In genomic region chr12:12620316-12620715, GRCm38 (mm10) we compare ENCODE assay signal across 30 mouse cellular contexts.
DNase-seq lines count a peak whose midpoint lies in the region; ATAC-seq and TF ChIP-seq lines count a peak whose summit lies in the region.
"Had no signal": no experiment of that assay in that cellular context is flagged by ENCODE, and none has a peak within 500 bp of the region (broad histone marks: within the 10 kb centered on the region; RNA-seq: fewer than 3 reads in every experiment).

No protein-coding gene starts in this region.

- no peak for TF ChIP-seq CTCF in midbrain, postnatal 0 days (IDR thresholded peaks at IDR 0.05)

- no peak overlapping the region for H3K4me3 ChIP-seq in hindbrain, embryonic 16.5 days (ENCODE audit: low read length)
- no peak overlapping the region for H3K4me3 ChIP-seq in hindbrain, embryonic 11.5 days (ENCODE audit: low read depth, low read length)
- no peak overlapping the region for H3K4me3 ChIP-seq in midbrain, postnatal 0 days (ENCODE audit: low read depth, low read length)
- no peak overlapping the region for H3K4me3 ChIP-seq in midbrain, embryonic 14.5 days (replicated peaks; ENCODE audit: low read depth, low read length)
- no peak overlapping the region for H3K4me3 ChIP-seq in embryonic facial prominence, embryonic 10.5 days
- H3K4me3 ChIP-seq: embryonic facial prominence, embryonic 12.5 days; embryonic facial prominence, embryonic 15.5 days; forebrain, embryonic 13.5 days; heart, embryonic 12.5 days; heart, embryonic 15.5 days; hindbrain, embryonic 10.5 days; hindbrain, embryonic 15.5 days had no signal

- H3K27ac ChIP-seq in hindbrain, embryonic 16.5 days (ENCODE audit: low read depth, low read length) = no peak overlapping the region
- H3K27ac ChIP-seq in hindbrain, embryonic 11.5 days (ENCODE audit: low read depth, low read length) = no peak overlapping the region
- no peak overlapping the region for H3K27ac ChIP-seq in midbrain, postnatal 0 days (ENCODE audit: low read depth, low read length)
- H3K27ac ChIP-seq in midbrain, embryonic 14.5 days (replicated peaks; ENCODE audit: low read depth, low read length) = no peak overlapping the region
- peak overlapping the region; percentile 40 for H3K27ac ChIP-seq in embryonic facial prominence, embryonic 10.5 days (replicated peaks)
- H3K27ac ChIP-seq: embryonic facial prominence, embryonic 12.5 days; embryonic facial prominence, embryonic 15.5 days; forebrain, embryonic 13.5 days; heart, embryonic 15.5 days; hindbrain, embryonic 10.5 days; hindbrain, embryonic 15.5 days had no signal

- H3K36me3 ChIP-seq in hindbrain, embryonic 16.5 days (ENCODE audit: control insufficient read depth, insufficient read depth, low read length) = no peaks in the 10 kb centered on the region
- H3K36me3 ChIP-seq in hindbrain, embryonic 11.5 days (ENCODE audit: control insufficient read depth, insufficient read depth, low read length) = no peaks in the 10 kb centered on the region
- H3K36me3 ChIP-seq in midbrain, postnatal 0 days (ENCODE audit: insufficient read depth, low read length) = no peaks in the 10 kb centered on the region
- H3K36me3 ChIP-seq in midbrain, embryonic 14.5 days (ENCODE audit: control insufficient read depth, insufficient read depth, low read length) = no peaks in the 10 kb centered on the region
- H3K36me3 ChIP-seq in embryonic facial prominence, embryonic 10.5 days (replicated peaks) = no peaks in the 10 kb centered on the region
- H3K36me3 ChIP-seq: embryonic facial prominence, embryonic 12.5 days; embryonic facial prominence, embryonic 15.5 days; G1E; heart, embryonic 12.5 days; heart, embryonic 15.5 days; hindbrain, embryonic 10.5 days; hindbrain, embryonic 15.5 days had no signal

- H3K4me1 ChIP-seq in hindbrain, embryonic 16.5 days (ENCODE audit: control insufficient read depth, insufficient read depth, low read depth, low read length) = peaks cover 7% of the 10 kb centered on the region
- H3K4me1 ChIP-seq in hindbrain, embryonic 11.5 days (replicated peaks; ENCODE audit: control insufficient read depth, insufficient read depth, low read length) = peaks cover 2% of the 10 kb centered on the region; the same call in 1 of the 2 replicates
- no peaks in the 10 kb centered on the region for H3K4me1 ChIP-seq in midbrain, postnatal 0 days (ENCODE audit: insufficient read depth, low read length)
- H3K4me1 ChIP-seq in midbrain, embryonic 14.5 days (ENCODE audit: control insufficient read depth, insufficient read depth, low read length) = 0 out of 2 replicates have a peak, but pooled peaks cover 5% of the 10 kb centered on the region
- H3K4me1 ChIP-seq in embryonic facial prominence, embryonic 10.5 days = peaks cover 37% of the 10 kb centered on the region

- no peaks in the 10 kb centered on the region for H3K27me3 ChIP-seq in hindbrain, embryonic 16.5 days (replicated peaks; ENCODE audit: control insufficient read depth, insufficient read depth, low read length)
- H3K27me3 ChIP-seq in hindbrain, embryonic 11.5 days (ENCODE audit: control insufficient read depth, insufficient read depth, low read length) = no peaks in the 10 kb centered on the region
- no peaks in the 10 kb centered on the region for H3K27me3 ChIP-seq in midbrain, postnatal 0 days (ENCODE audit: insufficient read depth, low read length)
- no peaks in the 10 kb centered on the region for H3K27me3 ChIP-seq in midbrain, embryonic 14.5 days (ENCODE audit: control insufficient read depth, insufficient read depth, low read length)
- 0 out of 2 replicates have a peak, but pooled peaks cover 7% of the 10 kb centered on the region for H3K27me3 ChIP-seq in embryonic facial prominence, embryonic 10.5 days (replicated peaks; ENCODE audit: low read depth, poor library complexity, severe bottlenecking)
- H3K27me3 ChIP-seq: CH12.LX; embryonic facial prominence, embryonic 12.5 days; embryonic facial prominence, embryonic 15.5 days; forebrain, embryonic 13.5 days; heart, embryonic 12.5 days; heart, embryonic 15.5 days; Patski had no signal

- no peak overlapping the region for H3K4me2 ChIP-seq in hindbrain, embryonic 16.5 days (ENCODE audit: low read length)
- no peak overlapping the region for H3K4me2 ChIP-seq in hindbrain, embryonic 11.5 days (replicated peaks; ENCODE audit: low read depth, low read length)
- H3K4me2 ChIP-seq in midbrain, postnatal 0 days (ENCODE audit: low read depth, low read length, poor library complexity, severe bottlenecking) = no peak overlapping the region
- H3K4me2 ChIP-seq in midbrain, embryonic 14.5 days (ENCODE audit: low read length) = no peak overlapping the region
- H3K4me2 ChIP-seq: embryonic facial prominence, embryonic 12.5 days; embryonic facial prominence, embryonic 15.5 days; forebrain, embryonic 13.5 days; heart, embryonic 12.5 days; heart, embryonic 15.5 days; hindbrain, embryonic 15.5 days had no signal

- DNase-seq in cerebellum, postnatal 14 days = peak; percentile 25 to 49
- no peak for DNase-seq in cerebellum, adult 9-10 months
- no peak for DNase-seq in hindbrain, embryonic 11.5 days (ENCODE audit: low spot score)
- peak; percentile 67 for DNase-seq in midbrain, postnatal 0 days (ENCODE audit: low spot score)
- no peak for DNase-seq in midbrain, embryonic 14.5 days
- DNase-seq in embryonic facial prominence, embryonic 10.5 days (ENCODE audit: low spot score) = no peak
- no peak for DNase-seq in layer of hippocampus, adult 9-11 months
- DNase-seq: adrenal gland, postnatal 10 days; adrenal gland, postnatal 36 days; B cell, adult 2 months; cerebellum, adult 11-12 months; cerebellum, adult 9-11 months; gastrocnemius, postnatal 25 days; heart, adult 18-20 months; heart, postnatal 10 days; heart, postnatal 36 days; kidney, adult 18-20 months had no signal

- whole genome bisulfite sequencing in hindbrain, embryonic 16.5 days = 70% methylated on average over 5 of the region's 5 CpGs
- 86% methylated on average over 5 of the region's 5 CpGs for WGBS in hindbrain, embryonic 11.5 days
- WGBS in midbrain, postnatal 0 days = 76% methylated on average over 5 of the region's 5 CpGs
- 67% methylated on average over 5 of the region's 5 CpGs for WGBS in midbrain, embryonic 14.5 days
- WGBS in embryonic facial prominence, embryonic 10.5 days = 86% methylated on average over 5 of the region's 5 CpGs

- ATAC-seq in hindbrain, embryonic 16.5 days = peak; percentile 48; the same call in 1 of the 2 replicates
- ATAC-seq in hindbrain, embryonic 11.5 days (ENCODE audit: low FRiP score) = no peak
- ATAC-seq in midbrain, postnatal 0 days (ENCODE audit: low FRiP score) = no peak; the same call in 1 of the 2 replicates
- ATAC-seq in midbrain, embryonic 14.5 days (ENCODE audit: low FRiP score, low TSS enrichment) = no peak
- ATAC-seq: forebrain, embryonic 13.5 days; inflammation-experienced regulatory T-cells, adult 6 months; intestine, embryonic 16.5 days; Patski had no signal

- no peaks in the 10 kb centered on the region for H3K9me3 ChIP-seq in hindbrain, embryonic 16.5 days (ENCODE audit: control insufficient read depth, low read length)
- no peaks in the 10 kb centered on the region for H3K9me3 ChIP-seq in hindbrain, embryonic 11.5 days (ENCODE audit: control insufficient read depth, low read length)
- no peaks in the 10 kb centered on the region for H3K9me3 ChIP-seq in midbrain, postnatal 0 days (ENCODE audit: low read length)
- no peaks in the 10 kb centered on the region for H3K9me3 ChIP-seq in midbrain, embryonic 14.5 days (ENCODE audit: control insufficient read depth, low read length)
- no peaks in the 10 kb centered on the region for H3K9me3 ChIP-seq in embryonic facial prominence, embryonic 10.5 days
- H3K9me3 ChIP-seq: embryonic facial prominence, embryonic 12.5 days; embryonic facial prominence, embryonic 15.5 days; forebrain, embryonic 13.5 days; heart, embryonic 15.5 days; hindbrain, embryonic 10.5 days; hindbrain, embryonic 15.5 days had no signal

- no peak overlapping the region for H3K9ac ChIP-seq in hindbrain, embryonic 16.5 days (ENCODE audit: low read depth, low read length)
- H3K9ac ChIP-seq in hindbrain, embryonic 11.5 days (ENCODE audit: low read depth, low read length) = no peak overlapping the region
- no peak overlapping the region for H3K9ac ChIP-seq in midbrain, postnatal 0 days (replicated peaks; ENCODE audit: low read length, poor library complexity, severe bottlenecking)
- no peak overlapping the region for H3K9ac ChIP-seq in midbrain, embryonic 14.5 days (replicated peaks; ENCODE audit: low read length)
- H3K9ac ChIP-seq: embryonic facial prominence, embryonic 12.5 days; embryonic facial prominence, embryonic 15.5 days; forebrain, embryonic 13.5 days; heart, embryonic 12.5 days; heart, embryonic 15.5 days; hindbrain, embryonic 15.5 days had no signal

Comparison
In these comparisons a context has a peak if more than half of its experiments do, and no peak if none do; other contexts are left out.
1. DNase-seq: peak in cerebellum, postnatal 14 days (2 of 2) and midbrain, postnatal 0 days (single experiment); none in cerebellum, adult 9-10 months (single experiment), hindbrain, embryonic 11.5 days (single experiment), midbrain, embryonic 14.5 days (single experiment), embryonic facial prominence, embryonic 10.5 days (single experiment) and layer of hippocampus, adult 9-11 months (single experiment).